ENCODE assay signal across 8 mouse cellular contexts in genomic region chr11:105943133-105944102, GRCm38 (mm10). TPM values are rescaled to one million over a fixed set of nuclear protein-coding genes. Genes with fewer than 3 reads are reported as not detected.
DNase-seq lines count a peak whose midpoint lies in the region; ATAC-seq lines count a peak whose summit lies in the region.

No protein-coding gene starts in this region.

- WGBS in embryonic facial prominence, embryonic 12.5 days, result 5% methylated on average over 47 of the region's 47 CpGs
- 5% methylated on average over 47 of the region's 47 CpGs for WGBS in limb, embryonic 12.5 days
- 7% methylated on average over 44 of the region's 47 CpGs for WGBS in midbrain, embryonic 14.5 days

- no peaks in the 10 kb centered on the region for H3K9me3 ChIP-seq in embryonic facial prominence, embryonic 12.5 days
- H3K9me3 ChIP-seq in limb, embryonic 12.5 days, result no peaks in the 10 kb centered on the region
- H3K9me3 ChIP-seq in midbrain, embryonic 14.5 days (ENCODE audit: control insufficient read depth, low read length), result no peaks in the 10 kb centered on the region

- H3K4me1 ChIP-seq in embryonic facial prominence, embryonic 12.5 days, result peaks cover 18% of the 10 kb centered on the region
- H3K4me1 ChIP-seq in limb, embryonic 12.5 days (replicated peaks), result peaks cover 24% of the 10 kb centered on the region
- H3K4me1 ChIP-seq in midbrain, embryonic 14.5 days (ENCODE audit: control insufficient read depth, insufficient read depth, low read length), result peaks cover 3% of the 10 kb centered on the region; the same call in 1 of the 2 replicates

- H3K27me3 ChIP-seq in embryonic facial prominence, embryonic 12.5 days, result peaks cover 42% of the 10 kb centered on the region
- peaks cover 25% of the 10 kb centered on the region for H3K27me3 ChIP-seq in limb, embryonic 12.5 days
- H3K27me3 ChIP-seq in midbrain, embryonic 14.5 days (ENCODE audit: control insufficient read depth, insufficient read depth, low read length), result no peaks in the 10 kb centered on the region

- H3K36me3 ChIP-seq in embryonic facial prominence, embryonic 12.5 days, result no peaks in the 10 kb centered on the region
- no peaks in the 10 kb centered on the region for H3K36me3 ChIP-seq in limb, embryonic 12.5 days
- H3K36me3 ChIP-seq in midbrain, embryonic 14.5 days (ENCODE audit: control insufficient read depth, insufficient read depth, low read length), result no peaks in the 10 kb centered on the region

- intact Hi-C loops in heart, postnatal 36 days (cut with DNase I), result loop anchor here (2.0 kb wide), 2 partner anchors 15 to 25 kb away; no protein-coding TSS in a partner anchor

- peak; percentile 68 for DNase-seq in urinary bladder, postnatal 14 days (ENCODE audit: low spot score)
- no peak for DNase-seq in urinary bladder, postnatal 10 days (ENCODE audit: low spot score)
- DNase-seq in heart, postnatal 36 days, result peak; percentile 53 to 60
- DNase-seq in midbrain, embryonic 14.5 days, result peak; percentile 65
- DNase-seq in layer of hippocampus, postnatal 25 days (ENCODE audit: extremely low spot score in 1 of 2, low spot score in 1 of 2), result no peak
- DNase-seq in thymus, adult 18-20 months, result no peak

- H3K4me2 ChIP-seq in embryonic facial prominence, embryonic 12.5 days (replicated peaks), result peak overlapping the region; percentile 99
- H3K4me2 ChIP-seq in limb, embryonic 12.5 days, result peak overlapping the region; percentile 97
- H3K4me2 ChIP-seq in midbrain, embryonic 14.5 days (ENCODE audit: low read length), result peak overlapping the region; percentile 78

- peak overlapping the region; percentile 59 for H3K9ac ChIP-seq in embryonic facial prominence, embryonic 12.5 days
- H3K9ac ChIP-seq in limb, embryonic 12.5 days (replicated peaks), result peak overlapping the region; percentile 64
- H3K9ac ChIP-seq in midbrain, embryonic 14.5 days (replicated peaks; ENCODE audit: low read length), result peak overlapping the region; percentile 62

- no peak for ATAC-seq in embryonic facial prominence, embryonic 12.5 days (ENCODE audit: insufficient number of reproducible peaks, insufficient read depth, low FRiP score, low TSS enrichment)
- ATAC-seq in limb, embryonic 12.5 days (ENCODE audit: insufficient number of reproducible peaks, insufficient read depth, low FRiP score, low TSS enrichment, low read depth), result 0 out of 2 replicates have a peak, but pooled peaks have one; percentile 27
- peak; percentile 53 for ATAC-seq in midbrain, embryonic 14.5 days (ENCODE audit: low FRiP score, low TSS enrichment)

- peak overlapping the region; percentile 69 for H3K4me3 ChIP-seq in embryonic facial prominence, embryonic 12.5 days
- peak overlapping the region; percentile 72 for H3K4me3 ChIP-seq in limb, embryonic 12.5 days (replicated peaks)
- peak overlapping the region; percentile 67 for H3K4me3 ChIP-seq in midbrain, embryonic 14.5 days (replicated peaks; ENCODE audit: low read depth, low read length)

- no peak overlapping the region for H3K27ac ChIP-seq in embryonic facial prominence, embryonic 12.5 days
- 0 out of 2 replicates have a peak overlapping the region, but pooled peaks have one; percentile 17 for H3K27ac ChIP-seq in limb, embryonic 12.5 days
- peak overlapping the region; percentile 52; the same call in 1 of the 2 replicates for H3K27ac ChIP-seq in midbrain, embryonic 14.5 days (replicated peaks; ENCODE audit: low read depth, low read length)

RNA-seq across cellular contexts. Expression of gene Cyb561, which starts 9.7 kb away (rescaled TPM):
- polyA plus RNA-seq in embryonic facial prominence, embryonic 12.5 days (2016; fragmentation: Nextera tagmentation; extraction: Ambion mirVana), result 12.1 and 13.6 TPM in 2 replicates
- 10 to 100 TPM in 1 of 2 experiments, 1 to 10 TPM in 1; 9.2 to 12.1 TPM for total RNA-seq in heart, postnatal 36 days (2021)
- polyA plus RNA-seq in limb, embryonic 12.5 days (2016; fragmentation: Nextera tagmentation; extraction: Ambion mirVana), result 9.6 and 9.7 TPM in 2 replicates
- 45.7 and 52.9 TPM in 2 replicates for polyA plus RNA-seq in midbrain, embryonic 14.5 days (2014; fragmentation: Nextera tagmentation; extraction: Ambion mirVana)
- 10 to 100 TPM; 51.4 to 52.3 TPM for total RNA-seq in layer of hippocampus, postnatal 25 days (2021)

RNA-seq across cellular contexts. Expression of gene Ace, which starts 24.3 kb away (rescaled TPM):
- polyA plus RNA-seq in embryonic facial prominence, embryonic 12.5 days (2016; fragmentation: Nextera tagmentation; extraction: Ambion mirVana), result 0.68 and 0.69 TPM in 2 replicates
- total RNA-seq in heart, postnatal 36 days (2021), result 10 to 100 TPM; 21.9 to 38.1 TPM
- 0.21 and 0.51 TPM in 2 replicates for polyA plus RNA-seq in limb, embryonic 12.5 days (2016; fragmentation: Nextera tagmentation; extraction: Ambion mirVana)
- 2.9 and 3.6 TPM in 2 replicates for polyA plus RNA-seq in midbrain, embryonic 14.5 days (2014; fragmentation: Nextera tagmentation; extraction: Ambion mirVana)
- 1 to 10 TPM; 6.2 to 7.7 TPM for total RNA-seq in layer of hippocampus, postnatal 25 days (2021)

RNA-seq across cellular contexts. Expression of gene Ace3, which starts 51.1 kb away (rescaled TPM):
- polyA plus RNA-seq in embryonic facial prominence, embryonic 12.5 days (2016; fragmentation: Nextera tagmentation; extraction: Ambion mirVana), result not detected in 2 replicates
- not detected for total RNA-seq in heart, postnatal 36 days (2021)
- polyA plus RNA-seq in limb, embryonic 12.5 days (2016; fragmentation: Nextera tagmentation; extraction: Ambion mirVana), result not detected in 2 replicates
- polyA plus RNA-seq in midbrain, embryonic 14.5 days (2014; fragmentation: Nextera tagmentation; extraction: Ambion mirVana), result 0.09 TPM in 1 of 2 replicates, not detected in the other
- total RNA-seq in layer of hippocampus, postnatal 25 days (2021), result not detected

Comparison
In these comparisons a context has a peak if more than half of its experiments do, and no peak if none do; other contexts are left out.
1. DNase-seq: peak in urinary bladder, postnatal 14 days (single experiment), heart, postnatal 36 days (2 of 2) and midbrain, embryonic 14.5 days (single experiment); none in urinary bladder, postnatal 10 days (single experiment), layer of hippocampus, postnatal 25 days (0 of 2) and thymus, adult 18-20 months (0 of 2).
2. Peak in every context shown above with its lines, with median percentiles within 50 percentile points of each other: H3K4me2 ChIP-seq, H3K4me3 ChIP-seq and H3K9ac ChIP-seq.